Mouse (Mus musculus) lung, postnatal 0 days (tissue): ENCODE data around the gene Prlr.

Experiments used
- CTCF ChIP-seq: IDR thresholded peaks from 2 replicates; pipeline ENCODE4 v1.5.1; 2016; ENCODE audit warnings: antibody characterized with exemption, mild to moderate bottlenecking
- EP300 ChIP-seq: IDR thresholded peaks from 2 replicates; pipeline ENCODE4 v1.6.1; 2016; ENCODE audit warnings: antibody characterized with exemption, mild to moderate bottlenecking, control low read depth

DNA sequence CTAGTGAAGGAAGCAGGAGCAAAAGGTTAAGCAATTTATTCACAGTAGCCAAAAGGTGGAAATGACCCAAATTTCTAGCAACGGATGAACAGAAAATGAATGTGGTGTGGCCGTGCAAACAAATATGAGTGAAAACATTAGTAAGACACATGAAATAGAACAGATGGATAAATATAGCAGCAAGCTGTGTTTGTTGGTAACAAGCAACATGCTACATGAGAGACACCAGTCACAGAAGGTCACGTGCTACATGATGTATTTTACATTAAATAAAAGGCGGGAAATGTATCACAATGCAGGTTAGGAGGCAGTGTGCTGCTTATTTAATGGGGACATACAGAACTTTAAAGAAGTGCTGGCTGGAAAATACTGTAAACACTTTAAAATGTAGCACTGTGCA lies 28.8 kb upstream of the Prlr start:
- TF ChIP-seq CTCF (no peak), EP300 (no peak)
